Mouse (Mus musculus) spleen, adult 2 months (tissue): ENCODE measurements around the gene Dglucy.

Source experiments
- CTCF ChIP-seq: fragments of 200-500 bp; IDR thresholded peaks from 2 replicates; pipeline ENCODE4 v1.5.1; 2011; ENCODE audit warnings: mild to moderate bottlenecking, inconsistent platforms; ENCODE audit not compliant: insufficient read depth, insufficient read length, insufficient replicate concordance; ENCODE audit errors: extremely low read depth
- POLR2A ChIP-seq: fragments of 200-500 bp; IDR thresholded peaks from 2 replicates; pipeline ENCODE4 v1.6.1; 2011; ENCODE audit warnings: low read depth, low read length, inconsistent platforms

DNA sequence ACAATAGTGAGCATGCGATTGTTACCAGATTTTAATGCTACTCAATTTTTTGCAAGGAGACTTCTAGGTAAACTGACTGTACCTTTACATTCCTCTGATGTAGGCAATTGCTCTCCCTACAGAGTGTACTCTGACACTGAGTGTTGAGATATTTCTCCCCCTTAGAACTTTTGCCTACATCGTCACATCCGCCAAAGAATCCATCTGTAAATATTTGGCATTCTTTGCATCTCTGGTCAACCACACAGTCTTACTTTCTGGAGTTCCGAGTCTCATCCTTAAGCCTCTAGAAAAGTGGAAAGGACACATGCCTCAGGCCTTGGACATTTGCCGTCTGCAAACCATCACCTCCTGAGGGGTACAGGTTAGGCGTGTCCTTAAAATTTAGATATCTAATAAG, 1.9 kb upstream of the Dglucy start:
- TF ChIP-seq CTCF, result no peak
- no peak for TF ChIP-seq POLR2A
